In genomic region chr19:34192008-34192963, GRCm38 (mm10) we compare ENCODE assay signal across 8 mouse cellular contexts. TPM values are rescaled to one million over a fixed set of nuclear protein-coding genes. Genes with fewer than 3 reads are reported as not detected.
DNase-seq lines count a peak whose midpoint lies in the region; ATAC-seq and TF ChIP-seq lines count a peak whose summit lies in the region.

Gene Stambpl1 (plus strand): TSS chr19:34192229.

- peak within 1 kb of the TSS; percentile 68 for H3K4me3 ChIP-seq in hindbrain, embryonic 12.5 days
- H3K4me3 ChIP-seq in lung, postnatal 0 days (ENCODE audit: low read depth, low read length): peak within 1 kb of the TSS; percentile 64

- no peaks in the 10 kb centered on the region for H3K9me3 ChIP-seq in hindbrain, embryonic 12.5 days (replicated peaks)
- no peaks in the 10 kb centered on the region for H3K9me3 ChIP-seq in lung, postnatal 0 days (ENCODE audit: low read length)

- under 1% methylated on average over 62 of the region's 62 CpGs for WGBS in hindbrain, embryonic 12.5 days
- WGBS in lung, postnatal 0 days: under 1% methylated on average over 53 of the region's 62 CpGs

- TF ChIP-seq EP300 in lung, postnatal 0 days (IDR thresholded peaks at IDR 0.05): no peak

- peaks cover 9% of the 10 kb centered on the region for H3K27me3 ChIP-seq in hindbrain, embryonic 12.5 days
- H3K27me3 ChIP-seq in lung, postnatal 0 days (replicated peaks; ENCODE audit: insufficient read depth, low read length): no peaks in the 10 kb centered on the region

- 0 out of 2 replicates have a peak within 1 kb of the TSS, but pooled peaks have one; percentile 4 for H3K27ac ChIP-seq in hindbrain, embryonic 12.5 days
- H3K27ac ChIP-seq in lung, postnatal 0 days (ENCODE audit: low read length): peak within 1 kb of the TSS; percentile 45

- peak within 1 kb of the TSS; percentile 67 for H3K9ac ChIP-seq in hindbrain, embryonic 12.5 days
- peak within 1 kb of the TSS; percentile 41 for H3K9ac ChIP-seq in lung, postnatal 0 days (replicated peaks; ENCODE audit: low read depth)

- H3K4me2 ChIP-seq in hindbrain, embryonic 12.5 days (replicated peaks): peak within 1 kb of the TSS; percentile 99
- peak within 1 kb of the TSS; percentile 89 for H3K4me2 ChIP-seq in lung, postnatal 0 days (replicated peaks; ENCODE audit: low read depth, low read length)

- peak; percentile 89 for ATAC-seq in hindbrain, embryonic 12.5 days (ENCODE audit: low FRiP score)
- peak; percentile 88 for ATAC-seq in lung, postnatal 0 days

- H3K36me3 ChIP-seq in hindbrain, embryonic 12.5 days: no peaks in the 10 kb centered on the region
- H3K36me3 ChIP-seq in lung, postnatal 0 days (ENCODE audit: insufficient read depth, low read length): no peaks in the 10 kb centered on the region

- peaks cover 7% of the 10 kb centered on the region; the same call in 1 of the 2 replicates for H3K4me1 ChIP-seq in hindbrain, embryonic 12.5 days
- no peaks in the 10 kb centered on the region for H3K4me1 ChIP-seq in lung, postnatal 0 days (ENCODE audit: insufficient read depth, low read depth, low read length)

- peak; percentile 82 for DNase-seq in Muller cell, postnatal 12 days (ENCODE audit: inconsistent ontology term)
- DNase-seq in cerebellum, adult 9-11 months: peak; percentile 84
- peak; percentile 63 to 65 for DNase-seq in frontal cortex, postnatal 14 days (ENCODE audit: low spot score in 2 of 2)
- DNase-seq in layer of hippocampus, postnatal 10 days (ENCODE audit: low spot score in 2 of 2): peak; percentile 69 to 73
- DNase-seq in lung, postnatal 0 days (ENCODE audit: low spot score): peak; percentile 86
- peak; percentile 39 for DNase-seq in ovary, postnatal 10 days (ENCODE audit: low spot score)
- DNase-seq in thymus, postnatal 10 days (ENCODE audit: low spot score in 2 of 2): peak; percentile 83 to 85

- no peak for TF ChIP-seq CTCF in lung, postnatal 0 days (IDR thresholded peaks at IDR 0.05)

RNA-seq across cellular contexts. Expression of gene Stambpl1, which starts in this region (rescaled TPM):
- 4.0 and 4.9 TPM in 2 replicates for polyA plus RNA-seq in hindbrain, embryonic 12.5 days (2016; fragmentation: Nextera tagmentation; extraction: Ambion mirVana)
- 10 to 100 TPM; 17.3 to 23.0 TPM for total RNA-seq in layer of hippocampus, postnatal 10 days (2021)
- polyA plus RNA-seq in lung, postnatal 0 days (2015; fragmentation: Nextera tagmentation; extraction: Ambion mirVana): 7.5 and 9.7 TPM in 2 replicates

Comparison
In these comparisons a context has a peak if more than half of its experiments do, and no peak if none do; other contexts are left out.
1. Peak in every context shown above with its lines: DNase-seq, ATAC-seq, H3K4me3 ChIP-seq and H3K27ac ChIP-seq.